Mouse (Mus musculus) kidney, adult 2 months (tissue): ENCODE measurements around the gene Pax4.

Source experiments
- CTCF ChIP-seq: fragments of 200-500 bp; conservative IDR thresholded peaks from 2 replicates; pipeline ENCODE4 v1.5.1; 2011; ENCODE audit warnings: low read depth, mild to moderate bottlenecking, control low read depth, low read length, moderate library complexity, mixed read lengths; ENCODE audit not compliant: insufficient read depth, insufficient read length
- POLR2A ChIP-seq: fragments of 200-500 bp; IDR thresholded peaks from one replicate; pipeline ENCODE4 v1.6.1; 2011; ENCODE audit warnings: low read depth, low read length, control low read depth

- TF ChIP-seq CTCF: no peak
- TF ChIP-seq POLR2A: no peak
Measured at GRCm38 (mm10) chr6:28447937-28448336, 1.2 kb downstream of the Pax4 start.
